Mouse (Mus musculus) spleen, adult 12 weeks (tissue): Measurements from ENCODE around the gene Entpd2.

Experiments used
- DNase-seq: peaks from one replicate; pipeline ENCODE4 v3.0.0; 2022; ENCODE audit warnings: low spot score

The Entpd2 gene

DNA sequence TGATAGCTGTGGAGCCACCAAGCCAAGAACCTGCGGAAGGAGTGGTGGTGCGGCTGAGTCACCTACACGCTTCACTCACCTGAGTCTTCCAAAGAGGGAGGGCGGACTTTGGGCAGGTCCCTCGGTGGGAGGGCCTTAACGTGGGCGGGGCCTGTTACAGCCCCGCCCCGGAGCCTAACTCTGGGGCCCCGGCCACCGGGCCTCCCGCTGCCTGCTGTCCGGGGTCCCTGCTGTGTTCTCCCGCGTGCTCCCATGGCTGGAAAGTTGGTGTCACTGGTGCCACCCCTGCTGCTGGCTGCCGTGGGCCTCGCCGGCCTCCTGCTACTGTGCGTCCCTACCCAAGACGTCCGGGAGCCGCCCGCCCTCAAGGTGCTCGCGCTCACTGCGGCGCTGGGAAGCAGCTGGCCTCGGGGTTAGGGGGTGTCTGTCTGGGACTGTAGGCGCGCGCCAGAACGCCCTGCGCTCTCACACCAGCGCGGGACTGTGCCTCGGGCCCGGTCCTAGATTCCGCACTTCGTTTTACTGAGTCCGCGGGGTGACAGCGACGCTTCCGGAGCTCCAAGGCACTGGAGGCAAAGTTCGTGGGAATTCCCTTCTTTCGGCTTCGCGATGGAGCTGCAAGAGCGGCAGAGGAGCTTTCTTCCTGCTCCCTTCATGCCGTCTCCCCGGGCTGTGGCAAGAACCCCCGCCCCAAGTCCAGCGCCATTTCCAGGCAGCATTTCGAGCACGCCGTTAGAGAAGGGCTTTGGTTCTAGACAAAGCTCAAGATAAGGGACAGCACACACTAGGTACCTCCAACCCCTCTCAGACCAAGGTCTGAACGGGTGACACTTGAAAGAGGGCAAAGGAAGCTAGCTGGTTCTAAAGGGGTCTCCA, at the start of gene Entpd2:
TSS of gene Entpd2 (plus strand) at position 154 of the 876 bp plus-strand sequence.
- DNase-seq: no peak

DNA sequence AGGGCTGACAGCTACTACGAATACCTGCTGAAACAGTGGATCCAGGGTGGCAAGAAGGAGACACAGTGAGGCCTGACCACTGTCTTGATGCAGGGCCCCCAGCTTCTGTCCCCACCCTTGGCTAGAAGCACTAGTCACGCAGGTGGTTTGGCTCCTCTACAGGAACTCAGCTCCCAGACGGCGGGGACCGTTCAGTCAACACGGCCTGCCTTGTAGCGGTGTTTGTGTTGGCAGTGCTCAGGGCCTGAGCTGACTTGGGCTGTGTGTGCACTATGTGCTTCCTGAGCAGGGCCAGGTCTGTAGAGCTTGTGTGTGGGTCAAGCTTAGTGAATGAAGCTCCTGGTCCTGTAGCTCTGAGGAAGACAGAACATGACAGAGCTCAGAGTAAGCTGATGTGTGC, 47.5 kb upstream of the Entpd2 start:
- DNase-seq: no peak

DNA sequence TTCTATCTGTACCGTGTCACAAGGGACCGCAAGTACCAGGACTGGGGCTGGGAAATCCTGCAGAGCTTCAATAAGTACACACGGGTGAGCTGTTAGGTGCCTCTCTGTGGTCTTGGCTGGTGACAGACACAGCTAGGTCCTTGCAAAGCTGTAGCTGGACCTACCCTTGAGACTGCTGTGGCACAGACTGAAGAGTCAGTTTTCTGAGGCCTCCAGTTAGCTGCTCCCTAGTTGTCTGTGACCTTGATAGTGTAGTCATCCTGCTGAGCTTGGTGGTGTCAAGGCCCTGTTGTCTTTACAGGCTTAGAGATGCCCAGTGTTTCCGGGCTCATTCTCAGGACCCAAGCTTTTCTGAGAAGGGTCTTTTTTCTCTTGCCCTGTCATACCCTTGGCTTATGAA, 46.2 kb upstream of the Entpd2 start:
- DNase-seq: no peak

DNA sequence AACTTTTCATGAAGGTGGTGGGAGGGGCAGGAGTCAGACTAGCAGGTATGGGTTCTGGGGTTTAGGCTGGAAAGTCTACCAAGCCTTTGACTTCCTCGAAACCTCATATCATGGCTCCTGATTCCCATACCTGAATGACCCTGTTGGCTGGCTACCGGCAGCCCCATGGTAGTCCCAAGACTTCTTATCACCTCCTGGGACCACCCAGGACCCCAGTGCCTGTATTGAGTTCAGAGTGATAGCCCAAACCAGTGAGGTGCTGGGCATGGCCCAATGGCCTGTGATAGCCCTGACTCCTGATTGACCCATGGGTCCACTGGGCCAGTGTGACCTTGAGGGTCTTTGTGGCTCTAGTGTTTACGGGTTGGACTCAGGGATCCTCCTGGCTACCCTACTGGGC, 45.0 kb upstream of the Entpd2 start:
- DNase-seq: no peak

DNA sequence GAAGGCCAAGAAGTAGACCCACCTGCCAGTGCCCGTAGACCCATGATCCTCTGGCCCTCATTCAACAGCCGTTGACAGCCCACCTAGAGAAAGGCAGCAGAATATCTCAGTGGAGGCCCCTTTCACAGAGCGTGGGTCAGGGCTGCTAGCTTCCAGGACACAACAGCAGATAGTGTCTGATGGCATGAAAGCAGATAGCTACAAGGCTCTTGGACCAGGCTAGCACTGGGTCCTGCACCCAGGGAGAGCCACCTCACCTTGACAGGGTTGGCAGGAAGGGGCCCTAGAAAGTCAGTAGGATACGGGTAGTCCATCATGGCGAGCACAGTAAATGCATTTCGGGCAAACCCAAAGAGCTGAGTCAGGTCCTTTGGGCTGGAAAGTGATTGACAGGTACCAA, 41.5 kb upstream of the Entpd2 start:
- DNase-seq: no peak

DNA sequence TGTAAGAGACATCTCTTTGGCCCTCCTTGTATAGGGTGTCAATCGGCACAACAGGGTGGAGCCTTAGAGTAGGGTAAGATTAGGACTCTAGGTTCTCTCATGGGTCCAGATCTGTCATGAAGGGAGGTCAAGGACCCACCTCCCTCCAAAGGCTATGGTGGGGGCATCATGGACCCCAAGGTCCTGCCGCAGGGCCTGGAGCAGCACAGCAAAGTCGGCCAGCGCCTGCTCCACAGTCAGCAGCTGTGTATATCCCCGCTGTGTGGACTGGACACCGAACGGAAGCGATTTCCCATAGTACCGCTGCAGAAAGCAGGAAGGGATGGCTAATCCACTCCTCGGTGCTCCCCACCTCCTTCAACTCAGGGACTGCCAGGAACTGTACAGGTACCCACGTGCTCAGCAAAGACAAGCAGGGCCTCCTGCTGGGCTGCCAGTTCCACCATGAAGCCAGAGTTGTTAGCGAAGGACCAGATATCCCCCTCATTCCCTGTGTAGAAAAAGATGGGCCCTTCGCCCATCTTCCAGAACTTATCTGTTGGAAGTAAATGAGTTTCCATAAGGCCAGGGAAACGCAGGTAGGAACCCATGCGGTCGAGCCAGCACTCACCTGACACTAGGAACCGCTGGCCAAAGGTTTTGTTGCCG, 40.1 kb upstream of the Entpd2 start:
- DNase-seq: no peak

DNA sequence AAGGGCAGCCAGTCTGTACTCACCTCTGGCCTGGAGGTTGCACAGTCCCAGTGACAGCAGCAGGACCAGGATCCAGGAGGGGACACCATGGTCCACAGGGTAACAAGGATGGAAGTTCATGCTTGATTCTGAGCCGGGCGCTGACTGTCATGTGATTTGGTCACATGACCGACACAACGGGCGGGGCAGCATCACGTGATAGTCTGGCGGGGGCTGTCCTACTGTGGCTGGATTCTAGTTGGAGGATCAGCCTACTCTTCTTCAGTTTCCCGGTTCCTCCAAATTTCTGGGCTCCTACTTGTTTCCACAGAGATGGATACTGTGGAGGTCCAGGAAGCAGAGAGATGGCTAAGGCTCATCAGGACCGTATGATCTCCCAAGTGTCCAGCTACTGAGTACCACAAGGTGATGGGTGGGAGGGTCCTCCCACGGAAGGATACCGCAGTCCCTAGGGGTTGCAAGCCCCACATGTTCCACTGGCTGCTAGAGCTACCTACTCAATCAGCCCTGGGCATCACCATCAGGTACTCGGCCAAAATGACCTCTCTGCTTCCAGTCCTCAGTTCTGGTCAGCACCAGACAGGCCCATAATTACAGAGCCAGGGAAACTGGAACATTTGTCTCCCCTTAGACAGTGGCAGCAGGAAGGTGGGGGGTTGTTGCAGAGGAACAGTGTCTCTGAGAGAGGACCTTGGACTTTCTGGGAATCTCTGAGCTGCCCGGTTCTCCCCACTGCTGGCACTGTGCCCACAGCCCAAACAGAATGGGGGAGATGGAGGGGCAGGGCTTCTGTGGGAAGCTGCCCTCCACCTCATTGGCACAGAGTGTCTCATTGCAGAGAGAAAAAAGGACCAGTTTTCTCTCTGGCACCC, 39.2 kb upstream of the Entpd2 start, which contains the start of gene Dpp7:
TSS of gene Dpp7 (minus strand) at position 152 of the 872 bp plus-strand sequence.
- peak; percentile 77 for DNase-seq

DNA sequence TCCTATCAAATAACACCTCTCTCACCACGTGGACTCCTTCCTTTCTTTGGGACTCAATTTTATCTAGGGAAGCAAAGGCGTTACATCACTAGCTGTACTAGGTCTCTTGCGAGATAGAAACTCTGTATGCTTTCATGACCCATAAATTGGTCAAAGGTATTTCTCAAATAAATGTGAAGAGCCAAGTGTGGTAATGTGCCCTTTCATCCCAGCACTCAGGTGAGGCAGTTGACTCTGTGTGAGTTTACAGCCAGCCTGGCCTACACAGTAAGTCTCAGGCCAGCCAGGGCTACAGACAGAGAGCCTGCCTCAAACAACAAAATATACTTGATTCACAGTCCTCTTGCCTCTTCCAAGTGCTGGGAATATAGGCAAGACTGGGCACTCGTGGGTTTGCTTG, 35.8 kb upstream of the Entpd2 start:
- no peak for DNase-seq

DNA sequence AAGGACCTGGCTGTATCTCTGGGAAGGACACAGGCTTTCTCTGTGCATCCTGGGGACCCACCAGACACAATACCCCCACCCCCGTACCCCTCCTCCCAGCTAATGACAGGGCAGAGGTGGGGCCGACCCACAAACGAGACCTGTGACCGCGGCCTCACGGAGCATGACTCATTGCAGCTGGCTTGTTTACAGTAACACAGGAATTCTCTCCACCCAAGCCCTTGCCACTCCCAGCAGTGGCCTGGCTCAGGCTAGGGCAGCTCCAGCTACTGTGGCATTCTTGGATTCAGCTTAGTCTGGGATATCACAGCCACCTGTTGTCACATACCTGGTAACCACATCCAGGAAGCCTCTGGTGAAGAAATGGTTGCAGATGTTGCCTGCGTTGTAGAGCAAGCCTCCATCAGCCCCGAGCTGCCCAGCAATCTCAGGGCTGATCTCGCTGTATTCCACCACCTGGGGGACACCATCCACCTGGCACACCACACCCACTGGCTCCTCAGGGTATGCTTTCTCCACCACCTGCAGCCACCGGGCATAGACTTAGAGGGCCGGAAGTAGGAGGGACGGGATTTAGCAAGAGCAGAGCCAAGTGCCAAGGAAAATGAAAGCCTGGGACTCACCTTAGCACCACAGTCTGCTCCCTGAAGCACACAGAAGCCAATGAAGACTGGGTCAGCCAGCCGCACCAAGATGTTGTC, 32.0 kb upstream of the Entpd2 start:
- DNase-seq: no peak

DNA sequence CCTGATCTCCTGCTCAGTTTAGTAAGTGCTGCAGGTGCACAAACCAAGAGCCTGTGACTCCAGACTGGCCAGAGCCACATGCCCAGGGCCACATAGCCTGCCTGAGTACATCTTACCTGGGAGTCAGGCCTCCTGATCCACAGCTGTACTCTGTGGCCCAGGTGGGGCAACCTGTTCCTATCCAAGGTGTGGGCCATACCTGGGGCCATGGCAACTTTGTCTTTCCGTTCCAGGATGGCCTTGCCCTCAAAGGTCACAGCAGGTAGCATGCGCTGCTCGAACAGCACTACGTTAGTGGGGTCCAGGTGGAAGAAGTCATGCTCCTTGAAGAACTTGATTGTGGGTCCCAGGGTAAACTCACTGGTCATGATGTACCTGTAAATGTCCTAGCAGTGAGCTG, 31.4 kb upstream of the Entpd2 start:
- DNase-seq: no peak

DNA sequence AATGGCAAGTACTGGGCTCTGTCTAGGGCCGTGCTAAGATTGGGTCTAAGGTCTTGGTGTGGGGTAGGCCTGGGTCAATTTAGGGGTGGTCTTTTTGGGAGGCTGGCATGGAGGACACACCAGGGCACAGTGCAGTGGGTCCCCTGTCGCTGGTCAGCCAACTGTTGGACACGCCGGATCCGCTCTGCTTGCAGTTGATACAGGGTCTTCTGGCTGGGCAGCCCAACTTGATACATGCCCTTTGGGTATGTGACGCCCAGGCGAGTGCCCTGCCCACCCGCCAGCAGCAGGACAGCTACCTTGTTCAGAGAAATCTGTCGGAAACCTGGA, 30.9 kb upstream of the Entpd2 start:
- DNase-seq: no peak

DNA sequence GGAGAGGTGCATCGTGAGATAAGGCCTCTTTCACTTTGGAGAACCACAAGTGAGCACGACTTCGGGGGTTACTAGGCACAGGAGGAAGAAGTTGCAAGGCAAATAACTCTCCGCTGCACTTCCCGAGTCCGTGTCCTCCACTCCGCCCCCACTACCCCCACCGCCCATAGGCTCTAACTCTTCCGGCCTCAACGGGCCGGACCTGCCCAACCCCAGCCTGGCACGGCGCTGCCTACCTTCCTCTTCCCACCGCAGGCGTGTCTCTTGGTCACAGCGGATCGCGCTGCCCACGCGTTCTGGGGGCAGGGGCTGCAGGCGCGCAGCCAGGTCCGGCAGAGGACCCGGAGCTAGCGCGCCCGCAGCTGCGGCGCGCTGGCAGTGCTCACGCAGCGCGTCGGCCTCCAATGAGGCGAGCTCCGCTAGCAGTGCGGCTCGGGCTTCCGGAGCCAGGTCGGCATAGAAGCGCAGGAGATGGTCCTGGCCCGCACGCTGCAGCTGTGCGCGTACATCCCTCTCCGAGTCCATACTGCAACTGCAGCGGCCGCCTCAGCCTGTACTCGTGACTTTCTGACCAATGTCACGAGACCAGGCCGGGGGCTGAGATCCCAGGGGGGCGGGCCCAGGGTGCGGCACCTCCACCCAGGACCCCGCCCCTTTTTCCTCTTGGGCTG, 30.4 kb upstream of the Entpd2 start, which contains the start of gene Uap1l1:
TSS of gene Uap1l1 (minus strand) at position 592 of the 671 bp plus-strand sequence.
- peak; percentile 49 for DNase-seq

DNA sequence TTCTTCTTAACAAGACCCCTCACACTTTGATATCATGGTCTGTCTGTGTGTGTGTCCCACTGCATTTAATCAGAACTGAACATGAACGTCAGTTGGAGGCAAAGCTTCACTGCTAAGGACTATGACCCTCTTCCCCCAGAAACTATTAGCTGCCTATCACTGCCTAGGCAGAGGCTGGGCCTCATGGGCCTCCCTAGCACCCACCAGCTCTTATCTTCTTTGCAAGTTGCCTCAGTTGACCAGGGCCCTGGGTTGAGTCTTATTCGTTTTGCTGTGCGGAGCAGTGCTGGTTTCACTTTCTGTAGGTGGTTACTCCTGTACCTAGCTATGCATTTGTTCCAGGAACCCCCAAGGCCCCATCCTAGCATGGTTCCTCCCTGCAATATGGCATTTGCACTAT, 25.7 kb upstream of the Entpd2 start:
- DNase-seq: no peak

DNA sequence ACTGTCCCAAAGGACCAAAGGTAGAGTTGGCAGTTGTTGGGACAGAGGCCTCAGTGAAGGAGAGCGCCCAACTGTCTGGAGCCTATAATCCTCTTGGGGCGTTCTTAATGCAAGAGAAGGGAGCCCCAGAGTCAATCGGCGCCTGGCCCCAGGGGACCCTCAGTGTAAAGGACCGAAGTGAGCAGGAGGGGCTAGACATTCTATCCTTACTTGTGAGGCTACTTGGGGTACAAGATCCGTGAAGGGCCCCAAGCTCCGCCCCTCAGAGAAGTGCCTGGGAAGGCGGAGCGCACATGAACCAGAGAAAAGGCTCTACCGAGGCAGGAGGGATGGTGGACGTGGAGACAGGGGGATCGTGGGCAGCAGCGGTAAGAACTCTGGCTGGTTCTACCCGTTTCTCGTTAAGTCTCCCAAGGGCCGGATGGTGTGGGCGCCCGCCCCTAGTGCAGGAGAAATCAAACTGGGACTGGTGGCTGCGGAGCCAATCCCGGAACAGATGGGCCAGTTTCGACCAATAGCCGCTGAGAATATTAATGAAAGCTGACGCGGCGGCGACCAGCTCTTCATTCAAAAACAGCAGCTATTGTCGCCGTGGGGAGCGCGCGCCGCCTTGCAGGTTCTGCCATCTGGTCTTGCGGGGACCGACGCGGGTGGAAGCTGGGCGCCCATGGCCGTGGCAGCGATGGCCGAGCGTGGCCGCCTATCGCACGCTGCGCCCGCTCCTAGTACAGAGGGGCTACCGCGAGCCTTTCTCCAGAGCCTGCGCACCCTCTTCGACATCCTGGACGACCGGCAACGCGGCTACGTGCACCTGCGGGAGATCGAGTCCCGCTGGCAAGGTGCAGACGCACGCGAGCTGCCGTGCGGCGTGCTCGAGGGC, 23.7 kb upstream of the Entpd2 start, which contains the start of gene Sapcd2:
TSS of gene Sapcd2 (plus strand) at position 558 of the 880 bp plus-strand sequence.
- peak; percentile 76 for DNase-seq

DNA sequence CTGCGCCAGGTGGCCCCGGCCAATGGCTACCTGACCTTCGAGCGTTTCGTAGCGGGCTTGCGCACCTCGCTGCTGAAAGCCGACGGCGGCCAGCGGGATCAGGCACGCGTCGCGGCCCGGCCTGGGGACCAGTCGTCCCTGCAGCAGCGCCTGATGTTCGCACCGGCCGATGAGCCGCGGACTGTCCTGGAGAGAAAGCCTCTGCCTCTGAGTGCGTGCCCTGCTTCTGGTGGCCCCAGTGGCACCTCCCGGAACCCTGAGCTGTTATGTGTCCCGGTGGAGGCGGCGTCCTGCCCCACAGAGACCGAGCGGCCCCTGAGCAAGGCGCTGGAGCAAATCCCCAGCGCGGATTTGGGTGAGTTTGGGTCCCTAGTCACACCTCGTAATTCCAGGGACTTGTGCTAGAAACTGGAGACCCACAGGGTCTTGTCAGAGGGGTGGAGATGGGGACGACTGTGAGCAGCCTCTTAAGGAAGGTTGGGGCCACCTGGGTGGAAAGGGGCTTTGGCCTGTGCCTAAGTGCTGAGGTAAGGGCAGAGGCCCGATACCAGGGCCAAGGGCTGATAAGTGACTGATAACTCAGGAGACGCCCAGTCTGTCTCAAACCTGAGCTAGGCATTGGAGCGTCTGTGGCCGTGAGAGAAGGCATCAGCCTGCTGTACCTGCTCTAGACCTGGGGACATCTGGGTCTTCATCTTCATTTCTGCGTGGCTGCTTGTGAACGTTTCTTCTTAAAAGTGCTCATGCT, 22.9 kb upstream of the Entpd2 start:
- no peak for DNase-seq

DNA sequence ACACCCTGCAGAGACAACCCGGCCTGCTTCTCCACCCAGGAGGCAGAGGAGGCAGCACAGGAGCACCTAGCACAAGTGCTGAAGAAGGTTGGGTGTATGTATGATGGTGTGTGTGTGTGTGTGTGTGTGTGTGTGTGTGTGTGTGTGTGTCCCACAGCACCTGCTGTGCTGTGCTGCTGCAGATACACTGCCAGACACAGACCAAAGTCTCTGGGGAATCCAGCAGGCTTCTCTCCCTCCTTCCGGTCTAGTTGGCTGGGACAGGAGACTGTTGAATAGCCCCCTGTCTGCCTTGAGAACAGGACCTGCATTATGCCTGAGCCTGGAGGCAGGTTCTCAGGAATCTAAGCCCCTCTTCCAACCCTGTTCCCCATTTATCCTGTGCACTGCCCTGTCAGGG, 22.2 kb upstream of the Entpd2 start:
- no peak for DNase-seq

DNA sequence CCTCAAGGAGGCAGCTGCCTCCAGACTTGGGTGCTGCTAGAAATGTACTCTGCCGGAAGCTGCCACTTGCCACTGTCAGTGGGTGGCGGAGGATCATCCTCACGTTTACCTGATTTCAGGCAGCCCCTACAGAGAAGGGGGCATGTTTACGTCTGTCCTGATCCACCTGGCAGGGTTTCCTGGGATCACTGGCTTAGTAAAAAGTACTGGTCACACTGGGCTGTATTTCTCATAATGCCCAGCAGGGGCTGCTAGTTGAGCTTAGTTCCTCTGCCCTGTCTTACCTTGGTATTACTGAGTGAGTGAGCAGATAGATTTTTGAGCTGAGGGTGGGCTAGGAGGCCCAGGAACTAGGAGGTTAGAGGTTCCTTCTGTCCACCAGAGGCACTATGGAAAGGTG, 19.1 kb upstream of the Entpd2 start:
- DNase-seq: no peak

DNA sequence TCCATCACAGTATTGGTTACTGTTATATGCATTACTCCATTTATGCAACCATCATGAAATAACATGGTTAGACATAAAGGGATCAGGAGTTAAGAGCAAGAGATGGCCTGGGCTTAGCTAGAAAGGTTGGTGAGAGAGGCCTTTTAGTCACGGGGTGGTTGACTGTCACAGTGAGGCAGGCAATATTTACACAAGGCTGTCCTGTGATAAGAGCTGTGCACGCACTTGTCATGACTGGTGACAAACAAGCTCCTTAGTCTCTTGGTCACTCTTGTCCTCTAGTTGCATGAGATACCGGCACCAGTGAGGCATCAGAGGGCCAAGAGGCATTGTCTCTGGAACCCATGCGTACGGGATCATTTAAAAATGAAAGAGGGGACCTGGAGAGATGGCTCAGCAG, 11.2 kb upstream of the Entpd2 start:
- DNase-seq: no peak

DNA sequence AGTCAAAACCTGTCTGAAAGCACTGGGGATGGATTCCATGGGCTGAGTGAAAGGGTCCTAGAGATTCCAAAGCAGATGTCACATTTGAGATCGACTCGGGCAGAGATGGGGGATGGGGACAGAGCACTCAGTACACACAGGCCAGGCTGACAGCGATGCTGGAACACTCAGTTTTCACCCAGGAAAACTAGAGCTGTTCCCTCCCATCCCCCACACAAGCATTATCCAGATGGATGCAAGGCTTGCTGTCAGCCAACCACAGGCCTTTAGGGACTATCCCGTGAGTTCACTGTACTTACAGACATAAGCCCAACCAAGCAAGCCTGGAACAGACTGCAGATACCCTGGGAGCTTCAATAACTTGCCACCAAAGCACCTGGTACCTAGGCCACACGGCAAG, 4.4 kb upstream of the Entpd2 start:
- no peak for DNase-seq
